Mouse (Mus musculus) layer of hippocampus, postnatal 10 days (tissue): ENCODE measurements around the gene Ap4s1. TPM values are rescaled to one million over a fixed set of nuclear protein-coding genes. Genes with fewer than 3 reads are reported as not detected.

ENCODE experiments used
- DNase-seq, 2 experiments: peaks; one replicate each; pipeline ENCODE4 v3.0.0; 2021; ENCODE audit warnings: low spot score in 2 of 2
- total RNA-seq, 2 experiments: library from RNA; stranded (reverse); gene quantifications; 2 replicates each; pipeline ENCODE4 v1.2.3; 2021

The Ap4s1 gene
- total RNA-seq, 2 experiments from 2014 or later = 39.3 to 39.5 TPM

GRCm38 (mm10) chr12:51703859-51704258 lies 13.0 kb downstream of the Ap4s1 start:
- DNase-seq = no peak

DNA sequence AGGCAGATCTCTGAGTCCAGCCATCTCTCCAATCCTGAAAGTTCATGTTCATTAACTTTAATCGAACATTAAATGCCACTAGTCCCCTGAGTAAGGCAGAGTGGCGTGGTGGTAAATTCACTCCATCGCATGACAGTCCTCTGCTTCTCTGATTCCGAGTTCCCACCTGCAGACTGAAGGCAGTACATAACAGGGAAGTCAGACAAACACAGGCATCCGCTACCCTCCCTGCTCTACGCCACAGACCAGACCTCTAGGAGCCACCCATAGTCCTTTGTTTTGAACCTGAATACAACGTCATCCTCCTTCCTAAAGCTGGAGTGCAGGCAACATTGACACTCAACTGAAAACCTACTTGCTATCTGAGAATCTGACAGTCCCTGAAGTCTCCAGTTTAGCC lies 13.7 kb downstream of the Ap4s1 start:
- DNase-seq = no peak

DNA sequence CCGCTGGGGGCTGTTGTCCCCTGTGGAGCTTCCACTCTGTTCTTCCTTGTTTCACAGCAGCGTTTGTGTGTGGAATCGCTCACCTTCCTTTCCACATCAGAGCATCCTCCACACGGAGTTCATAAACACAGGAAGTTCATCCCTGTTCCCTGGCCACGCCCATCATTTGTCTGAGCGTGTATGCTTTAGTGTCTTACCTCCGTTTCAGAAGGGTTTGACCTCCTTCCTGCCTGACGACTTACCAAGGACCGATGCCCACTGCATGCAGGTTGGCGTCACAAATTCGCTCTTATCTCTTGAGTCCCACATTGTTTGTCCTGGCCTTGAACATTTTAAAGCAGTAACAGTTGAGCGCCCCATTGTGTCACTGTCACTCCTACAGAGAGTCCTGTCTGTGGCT lies 14.9 kb downstream of the Ap4s1 start:
- no peak for DNase-seq

GRCm38 (mm10) chr12:51706673-51707235 lies 15.9 kb downstream of the Ap4s1 start:
- no peak for DNase-seq

DNA sequence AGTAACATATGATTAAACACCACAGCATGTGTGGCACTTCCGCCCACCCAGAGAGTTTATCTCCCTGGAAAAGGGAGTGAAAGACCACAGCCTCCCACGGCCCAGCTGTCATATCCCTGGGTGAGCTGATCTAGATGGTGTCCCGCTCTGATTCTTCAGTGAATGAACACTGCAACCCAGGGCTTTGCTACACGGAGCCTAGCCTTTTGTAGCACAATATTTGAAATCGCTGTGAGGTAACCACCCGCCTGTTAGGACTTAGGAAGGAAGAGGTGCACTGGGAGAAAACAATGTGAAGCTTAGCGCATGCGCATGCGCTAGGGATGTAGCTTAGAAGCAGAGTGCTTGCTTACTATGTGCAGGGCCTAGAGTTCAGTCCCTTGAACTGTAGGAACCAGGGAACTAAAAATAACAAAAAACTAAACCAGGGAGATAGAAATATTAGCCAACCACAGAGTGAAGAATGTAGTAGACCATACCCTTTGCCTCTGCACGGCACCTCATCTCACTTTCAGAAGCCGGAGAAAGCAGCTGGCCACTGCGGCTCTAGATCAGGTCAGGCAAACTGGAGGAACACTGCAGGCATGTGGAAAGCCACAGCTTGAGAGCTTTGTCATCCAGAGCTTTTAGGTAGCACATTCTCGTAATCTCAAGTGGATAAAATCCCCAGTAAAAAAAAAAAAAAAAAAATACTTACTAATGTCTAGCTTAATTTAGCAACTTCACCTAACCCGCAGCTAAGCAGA lies 18.3 kb downstream of the Ap4s1 start:
- DNase-seq = peak; percentile 23 to 41

- DNase-seq = no peak
These were observed 18.9 kb downstream of the Ap4s1 start for GRCm38 (mm10) chr12:51709741-51710140.

DNA sequence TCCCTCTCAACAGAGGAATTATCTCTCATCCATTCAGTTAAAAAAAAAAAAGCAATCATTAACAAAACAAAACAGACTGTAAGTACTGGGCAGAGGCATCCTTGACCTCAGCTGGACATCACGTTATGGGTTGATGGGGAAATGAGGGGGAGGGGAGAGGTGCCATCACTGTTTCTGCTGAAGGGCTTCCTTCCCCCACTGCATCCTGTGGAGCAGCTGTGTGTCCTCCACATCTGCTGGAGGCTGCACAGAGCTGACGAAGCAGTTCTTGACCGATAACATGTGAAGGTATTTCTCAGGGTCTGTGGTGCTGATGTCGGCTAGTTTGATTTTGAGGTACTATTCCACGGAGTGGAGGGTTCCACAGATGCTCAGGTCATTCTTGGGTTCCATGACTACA lies 19.3 kb downstream of the Ap4s1 start:
- DNase-seq = no peak

DNA sequence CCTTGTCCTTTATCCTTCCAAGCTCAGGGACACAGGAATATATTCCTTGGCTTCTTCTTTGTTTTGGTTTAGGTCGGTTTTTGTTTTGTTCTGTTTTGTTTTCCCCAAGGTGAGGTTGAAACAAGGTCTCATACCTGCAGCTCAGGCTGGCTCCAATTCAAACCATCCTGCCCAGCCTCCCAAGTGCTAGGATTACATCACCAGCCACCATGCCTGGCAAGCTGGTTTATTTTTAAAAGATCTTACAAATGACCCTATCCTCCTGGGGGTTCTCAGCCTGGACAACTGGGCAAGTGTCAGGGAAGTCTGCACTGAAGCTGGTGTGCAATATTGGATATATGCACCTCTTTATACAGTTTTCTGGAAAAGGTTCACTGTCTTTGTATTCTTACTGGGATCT lies 21.9 kb downstream of the Ap4s1 start:
- DNase-seq = no peak

GRCm38 (mm10) chr12:51718617-51719016 lies 27.8 kb downstream of the Ap4s1 start:
- no peak for DNase-seq

GRCm38 (mm10) chr12:51721836-51722235 lies 31.0 kb downstream of the Ap4s1 start:
- DNase-seq = no peak

DNA sequence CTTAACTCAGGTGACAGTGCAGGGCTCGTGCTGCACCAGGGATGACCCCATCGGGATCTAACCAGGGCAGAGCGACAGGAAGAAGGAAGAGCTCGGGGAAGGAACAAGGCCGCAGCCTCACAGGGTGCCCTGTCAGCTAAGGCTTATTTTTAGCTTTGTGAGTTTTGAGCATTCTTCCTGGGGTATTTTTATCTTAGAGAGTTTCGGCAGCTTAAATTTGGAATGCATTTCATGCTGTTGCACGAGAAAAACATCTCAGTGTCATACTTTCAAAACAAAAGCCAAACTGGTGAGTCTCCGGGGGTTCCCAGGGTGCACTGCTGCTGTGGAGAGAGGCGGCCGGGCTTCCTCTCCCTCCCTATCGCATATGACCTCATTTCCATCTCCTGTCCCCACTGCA lies 38.2 kb downstream of the Ap4s1 start:
- no peak for DNase-seq

DNA sequence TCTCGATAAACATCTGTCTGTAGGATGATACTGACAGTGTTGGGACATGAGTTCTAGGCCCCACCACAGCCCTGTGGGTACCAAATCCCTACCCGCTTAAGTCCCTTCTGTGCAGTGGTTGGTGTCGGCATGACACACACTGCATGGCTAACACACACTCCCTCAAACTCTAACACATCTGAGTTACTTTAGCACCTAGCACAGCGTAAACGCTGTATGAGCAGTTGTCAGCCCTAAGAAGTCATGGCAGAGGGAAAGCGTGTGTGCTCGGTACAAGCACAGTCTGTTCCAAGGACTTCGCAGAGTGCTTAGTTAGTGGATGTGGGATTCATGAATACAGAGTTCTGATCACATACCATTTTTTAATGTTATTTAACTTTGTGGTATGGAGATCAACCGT lies 39.0 kb downstream of the Ap4s1 start:
- DNase-seq = no peak

DNA sequence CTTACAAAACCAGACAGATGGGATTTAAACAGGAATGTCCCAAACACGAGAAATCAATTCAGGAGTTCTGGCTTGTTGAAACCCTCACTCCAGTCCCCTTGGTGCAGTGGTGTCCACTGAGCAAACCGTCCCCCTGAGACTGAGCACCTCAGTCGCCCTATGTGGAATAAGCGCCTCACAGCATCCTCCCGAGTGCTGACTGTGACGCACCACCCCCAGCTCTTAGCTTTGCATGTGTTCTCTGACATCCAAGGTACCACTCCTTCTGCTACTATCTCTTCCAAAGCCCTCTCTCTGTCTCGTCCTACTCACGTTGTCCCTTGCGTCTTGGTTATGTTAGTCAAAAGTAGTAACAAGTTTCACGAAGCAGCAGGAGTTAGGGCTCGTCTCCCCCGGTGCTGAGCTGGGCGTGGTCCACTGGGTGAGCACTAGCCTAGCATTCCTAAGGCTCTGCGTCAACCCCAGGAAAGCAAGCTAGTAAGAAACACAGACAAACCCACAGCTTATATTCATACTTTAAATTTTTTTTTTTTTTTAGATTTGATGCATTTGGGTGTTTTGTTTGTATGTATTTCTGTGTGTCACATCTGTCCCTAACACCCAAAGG lies 43.9 kb downstream of the Ap4s1 start:
- no peak for DNase-seq

GRCm38 (mm10) chr12:51735840-51736271 lies 45.0 kb downstream of the Ap4s1 start:
- no peak for DNase-seq

GRCm38 (mm10) chr12:51736381-51736780 lies 45.5 kb downstream of the Ap4s1 start:
- no peak for DNase-seq

DNA sequence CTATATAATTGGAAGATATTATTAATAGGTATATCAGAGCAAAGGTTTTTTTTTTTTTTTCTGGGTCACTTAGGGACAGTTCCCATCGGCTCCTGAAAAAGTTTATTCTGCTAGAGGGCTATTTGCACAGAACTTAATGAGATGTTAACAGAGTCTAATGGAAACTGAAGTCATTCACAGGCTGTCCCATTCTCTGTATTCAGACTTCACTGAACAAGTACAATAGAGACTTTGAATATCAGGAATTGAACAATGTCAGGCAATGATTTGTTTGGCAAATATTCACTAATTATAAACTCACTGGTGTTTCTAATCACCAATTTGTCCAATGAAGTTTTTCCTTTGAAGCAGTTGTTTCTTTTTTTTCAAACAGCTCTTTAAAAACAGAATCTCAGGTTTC lies 46.0 kb downstream of the Ap4s1 start:
- no peak for DNase-seq

DNA sequence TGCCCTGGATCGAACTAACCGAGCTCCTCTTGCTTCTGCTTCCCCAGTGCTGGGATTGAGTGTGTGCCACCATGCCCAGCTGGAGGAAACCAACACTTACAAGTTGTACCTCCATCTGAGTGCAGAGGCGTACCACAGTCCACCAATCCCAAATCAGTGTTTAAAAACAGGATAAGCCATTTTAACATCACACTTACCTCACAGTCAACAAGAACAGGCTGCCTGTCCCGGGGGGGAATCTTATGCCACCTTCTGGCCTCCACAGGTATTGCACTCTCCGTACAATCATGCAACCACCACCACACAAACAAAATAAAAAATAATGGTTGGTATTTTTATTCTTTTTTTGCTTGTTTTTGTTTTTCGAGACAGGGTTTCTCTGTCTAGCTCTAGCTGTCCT lies 50.9 kb downstream of the Ap4s1 start:
- DNase-seq = peak; percentile 53 to 57

GRCm38 (mm10) chr12:51744957-51745356 lies 54.1 kb downstream of the Ap4s1 start:
- no peak for DNase-seq

GRCm38 (mm10) chr12:51747348-51747747 lies 56.5 kb downstream of the Ap4s1 start:
- DNase-seq = no peak

GRCm38 (mm10) chr12:51755938-51756598 lies 65.2 kb downstream of the Ap4s1 start:
- no peak for DNase-seq

DNA sequence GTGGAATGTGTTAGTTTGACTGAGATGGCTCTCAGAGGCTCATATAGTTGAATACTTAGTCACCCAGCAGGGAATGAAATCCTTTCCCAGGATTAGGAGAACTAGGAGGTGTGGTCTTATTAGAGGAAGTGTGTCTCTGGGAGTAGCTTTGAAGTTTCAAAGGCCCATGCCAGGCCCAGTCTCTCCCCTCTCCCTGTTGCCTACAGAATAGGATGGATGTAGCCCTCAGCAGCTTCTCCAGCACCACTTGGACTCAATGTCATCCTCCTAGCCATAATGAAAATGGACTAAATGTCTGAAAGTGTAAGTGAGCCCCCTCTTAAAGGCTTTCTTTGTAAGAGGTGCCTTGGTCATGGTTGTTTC lies 65.7 kb downstream of the Ap4s1 start:
- DNase-seq = no peak

- no peak for DNase-seq
These were observed 68.5 kb downstream of the Ap4s1 start for GRCm38 (mm10) chr12:51759374-51759773.
